Mouse (Mus musculus): ENCODE results near the gene Robo2. TPM values are rescaled to one million over a fixed set of nuclear protein-coding genes. Genes with fewer than 3 reads are reported as not detected.

Gene Robo2
- total and polyA plus RNA-seq, 3 experiments, result not detected

DNA sequence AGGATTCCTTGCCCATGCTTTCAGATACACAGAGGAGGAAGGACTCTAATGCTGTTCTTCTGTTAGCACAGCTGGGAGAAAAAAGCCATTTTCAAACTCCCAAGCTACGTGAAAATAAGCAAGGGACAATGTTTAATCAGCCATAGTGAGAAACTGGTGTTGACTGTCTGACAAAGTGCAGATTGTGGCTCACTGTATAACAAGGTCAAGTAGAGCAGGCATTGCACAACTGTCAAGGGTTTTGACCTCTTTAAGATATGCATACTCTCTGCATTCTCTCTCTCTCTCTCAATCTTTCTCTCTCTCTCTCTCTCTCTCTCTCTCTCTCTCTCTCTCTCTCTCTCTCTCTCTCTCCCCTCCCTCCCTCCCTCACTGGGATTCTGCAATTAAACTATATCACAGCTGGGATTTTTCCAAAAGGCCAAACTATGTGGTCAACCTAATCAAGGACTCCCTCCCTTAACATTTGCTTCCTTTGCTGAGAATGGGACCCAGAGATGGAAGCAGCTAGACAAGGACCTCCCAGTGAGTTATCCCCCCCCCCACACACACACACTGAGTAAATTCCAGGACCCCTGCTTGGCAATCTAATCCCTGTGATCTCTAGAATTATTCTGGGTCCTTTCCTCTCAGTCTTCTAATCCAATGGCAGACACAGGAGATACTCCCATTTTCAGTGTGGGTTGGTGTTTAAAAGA, 389.2 kb downstream of the Robo2 start:
- Histone ChIP-seq H3K4me3 (ENCODE audit: control insufficient read depth in 1 of 2, insufficient read depth in 1 of 2, low read depth in 2 of 2, low read length in 2 of 2) (no peak overlapping the region), H3K36me3 (ENCODE audit: control insufficient read depth in 1 of 2, insufficient read depth in 2 of 2, low read length in 2 of 2) (no peaks in the 10 kb centered on the region)

DNA sequence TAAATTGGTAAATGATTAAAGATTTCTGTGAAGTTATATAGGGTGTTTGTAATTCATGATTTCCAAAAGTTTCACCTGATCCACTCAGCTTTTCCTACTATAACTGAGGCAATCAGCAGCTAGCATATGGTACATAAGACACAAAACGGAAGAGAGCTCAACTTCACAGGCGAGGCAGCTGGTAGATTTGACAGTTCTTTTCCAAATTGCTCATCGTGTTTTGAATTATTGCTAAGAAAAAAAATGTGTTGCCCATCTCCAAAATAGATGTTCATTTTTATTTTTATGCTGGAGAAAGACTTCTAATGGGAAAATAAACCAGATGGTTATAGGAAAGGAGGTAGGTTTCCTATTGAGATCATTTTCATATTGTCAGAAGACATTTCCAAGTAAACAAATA, 405.9 kb downstream of the Robo2 start:
- no peaks in the 10 kb centered on the region for H3K79me2 ChIP-seq (ENCODE audit: control insufficient read depth, insufficient read depth, low read length, poor library complexity)

More for the DNA sequence above, 389.2 kb downstream of the Robo2 start:
- no peaks in the 10 kb centered on the region for H3K4me1 ChIP-seq (ENCODE audit: control insufficient read depth in 1 of 2, insufficient read depth in 2 of 2, low read length in 2 of 2)
- H3K27ac ChIP-seq (ENCODE audit: control insufficient read depth, low read depth, low read length), result no peak overlapping the region
- TF ChIP-seq ZMIZ1 (IDR thresholded peaks at IDR 0.05; ENCODE audit: low read depth, low read length) (no peak), NELFE (IDR thresholded peaks at IDR 0.05; ENCODE audit: low read depth, low read length) (no peak)
- H3K9ac ChIP-seq (ENCODE audit: control insufficient read depth, low read depth, low read length, poor library complexity, severe bottlenecking), result no peak overlapping the region
- H3K79me2 ChIP-seq (ENCODE audit: control insufficient read depth, insufficient read depth, low read length, poor library complexity), result no peaks in the 10 kb centered on the region
- H3K9me3 ChIP-seq (replicated peaks; ENCODE audit: insufficient read depth, low read length), result no peaks in the 10 kb centered on the region
- H3K27me3 ChIP-seq (ENCODE audit: control insufficient read depth in 1 of 2, insufficient read depth in 2 of 2, low read length in 2 of 2), result no peaks in the 10 kb centered on the region
- no peak for DNase-seq (ENCODE audit: low read depth, low spot score)

DNA sequence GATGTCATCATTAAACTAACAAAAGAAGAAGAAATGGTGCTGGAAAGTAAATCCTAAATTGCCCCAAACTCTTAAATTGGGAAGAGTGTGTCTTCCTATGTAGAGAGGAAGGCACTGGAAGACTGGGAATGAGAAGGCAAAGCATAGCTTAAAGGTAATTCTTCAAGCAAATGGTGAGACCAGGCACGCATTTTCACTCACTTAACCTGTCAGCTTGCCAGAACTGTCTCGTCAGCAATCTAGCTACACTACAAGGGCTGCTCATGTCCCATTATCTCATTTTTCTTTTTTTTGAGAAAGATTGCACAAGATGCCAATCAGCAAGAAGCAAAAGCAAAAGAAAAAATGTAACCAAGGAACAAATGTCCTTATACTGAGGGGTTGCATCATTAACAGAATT, 410.3 kb downstream of the Robo2 start:
- H3K9ac ChIP-seq (ENCODE audit: control insufficient read depth, low read depth, low read length, poor library complexity, severe bottlenecking), result no peak overlapping the region
- no peaks in the 10 kb centered on the region for H3K9me3 ChIP-seq (replicated peaks; ENCODE audit: insufficient read depth, low read length)
- no peaks in the 10 kb centered on the region for H3K4me1 ChIP-seq (ENCODE audit: control insufficient read depth in 1 of 2, insufficient read depth in 2 of 2, low read length in 2 of 2)
- H3K79me2 ChIP-seq (ENCODE audit: control insufficient read depth, insufficient read depth, low read length, poor library complexity), result no peaks in the 10 kb centered on the region
- H3K4me3 ChIP-seq (ENCODE audit: control insufficient read depth in 1 of 2, insufficient read depth in 1 of 2, low read depth in 2 of 2, low read length in 2 of 2), result no peak overlapping the region
- DNase-seq (ENCODE audit: low read depth, low spot score), result no peak
- no peaks in the 10 kb centered on the region for H3K36me3 ChIP-seq (ENCODE audit: control insufficient read depth in 1 of 2, insufficient read depth in 2 of 2, low read length in 2 of 2)
- no peak overlapping the region for H3K27ac ChIP-seq (ENCODE audit: control insufficient read depth, low read depth, low read length)
- H3K27me3 ChIP-seq (ENCODE audit: control insufficient read depth in 1 of 2, insufficient read depth in 2 of 2, low read length in 2 of 2), result no peaks in the 10 kb centered on the region
- TF ChIP-seq BHLHE40 (IDR thresholded peaks at IDR 0.05; ENCODE audit: borderline replicate concordance, low read depth, low read length) (no peak), MYB (IDR thresholded peaks at IDR 0.05; ENCODE audit: low read depth, low read length) (no peak), GABPA (IDR thresholded peaks at IDR 0.05; ENCODE audit: low read depth, low read length) (no peak), NRF1 (IDR thresholded peaks at IDR 0.05; ENCODE audit: insufficient read depth, low read depth, low read length, poor library complexity, severe bottlenecking) (no peak), USF1 (IDR thresholded peaks at IDR 0.05; ENCODE audit: low read depth, low read length) (no peak), ZKSCAN1 (IDR thresholded peaks at IDR 0.05; ENCODE audit: low read depth, low read length) (no peak), POLR2A (IDR thresholded peaks at IDR 0.05; ENCODE audit: control insufficient read depth in 1 of 2, insufficient read depth in 1 of 2, low read depth in 1 of 2, low read length in 2 of 2, poor library complexity in 1 of 2) (no peak), UBTF (IDR thresholded peaks at IDR 0.05; ENCODE audit: borderline replicate concordance, insufficient read depth, low read depth, low read length) (no peak), E2F4 (IDR thresholded peaks at IDR 0.05; ENCODE audit: borderline replicate concordance, low read depth, low read length) (no peak), NELFE (IDR thresholded peaks at IDR 0.05; ENCODE audit: low read depth, low read length) (no peak), MAX (IDR thresholded peaks at IDR 0.05; ENCODE audit: low read length) (no peak), MAZ (IDR thresholded peaks at IDR 0.05; ENCODE audit: low read depth, low read length) (no peak), KAT2A (conservative IDR thresholded peaks at IDR 0.05; ENCODE audit: low read depth, low read length) (no peak)

More for the DNA sequence above, 405.9 kb downstream of the Robo2 start:
- Histone ChIP-seq H3K9ac (ENCODE audit: control insufficient read depth, low read depth, low read length, poor library complexity, severe bottlenecking) (no peak overlapping the region), H3K9me3 (replicated peaks; ENCODE audit: insufficient read depth, low read length) (no peaks in the 10 kb centered on the region), H3K27ac (ENCODE audit: control insufficient read depth, low read depth, low read length) (no peak overlapping the region), H3K4me3 (ENCODE audit: control insufficient read depth in 1 of 2, insufficient read depth in 1 of 2, low read depth in 2 of 2, low read length in 2 of 2) (no peak overlapping the region), H3K36me3 (ENCODE audit: control insufficient read depth in 1 of 2, insufficient read depth in 2 of 2, low read length in 2 of 2) (no peaks in the 10 kb centered on the region), H3K4me1 (ENCODE audit: control insufficient read depth in 1 of 2, insufficient read depth in 2 of 2, low read length in 2 of 2) (no peaks in the 10 kb centered on the region), H3K27me3 (ENCODE audit: control insufficient read depth in 1 of 2, insufficient read depth in 2 of 2, low read length in 2 of 2) (no peaks in the 10 kb centered on the region)
- no peak for DNase-seq (ENCODE audit: low read depth, low spot score)
- TF ChIP-seq TAL1 (IDR thresholded peaks at IDR 0.05; ENCODE audit: low read length) (no peak), MYC (IDR thresholded peaks at IDR 0.05; ENCODE audit: low read depth, low read length) (no peak), CHD2 (IDR thresholded peaks at IDR 0.05; ENCODE audit: low read length) (no peak)

All from MEL (cell line).